Mouse (Mus musculus): ENCODE measurements around the gene Cryga. TPM values are rescaled to one million over a fixed set of nuclear protein-coding genes. Genes with fewer than 3 reads are reported as not detected.

The Cryga gene
- polyA plus RNA-seq, 1 experiment from 2014 or later: not detected

Other genes starting within 250 kb of the Cryga start
- gene Plekhm3, start 146.5 kb downstream of the Cryga start, polyA plus RNA-seq (2014; fragmentation: Nextera tagmentation; extraction: Ambion mirVana): 3.8 and 5.6 TPM in 2 replicates
- gene Akr1cl, start 70.6 kb downstream of the Cryga start, polyA plus RNA-seq (2014; fragmentation: Nextera tagmentation; extraction: Ambion mirVana): 0.23 TPM in 1 of 2 replicates, not detected in the other
- not detected in 2 replicates for gene Cryge, start 52.2 kb downstream of the Cryga start, polyA plus RNA-seq (2014; fragmentation: Nextera tagmentation; extraction: Ambion mirVana)
- gene Crygd, start 39.9 kb downstream of the Cryga start, polyA plus RNA-seq (2014; fragmentation: Nextera tagmentation; extraction: Ambion mirVana): not detected in 2 replicates
- gene Crygc, start 29.7 kb downstream of the Cryga start, polyA plus RNA-seq (2014; fragmentation: Nextera tagmentation; extraction: Ambion mirVana): not detected in 2 replicates
- not detected in 2 replicates for gene Crygb, start 21.1 kb downstream of the Cryga start, polyA plus RNA-seq (2014; fragmentation: Nextera tagmentation; extraction: Ambion mirVana)
- not detected in 2 replicates for gene Gm28845, start 16.2 kb upstream of the Cryga start, polyA plus RNA-seq (2014; fragmentation: Nextera tagmentation; extraction: Ambion mirVana)
- 0.32 and 0.49 TPM in 2 replicates for gene D630023F18Rik, start 19.8 kb upstream of the Cryga start, polyA plus RNA-seq (2014; fragmentation: Nextera tagmentation; extraction: Ambion mirVana)
- gene Idh1, start 83.1 kb upstream of the Cryga start, polyA plus RNA-seq (2014; fragmentation: Nextera tagmentation; extraction: Ambion mirVana): 106 and 118 TPM in 2 replicates
- gene Pikfyve, start 83.3 kb upstream of the Cryga start, polyA plus RNA-seq (2014; fragmentation: Nextera tagmentation; extraction: Ambion mirVana): 9.8 and 10.7 TPM in 2 replicates
- gene Pth2r, start 178.7 kb upstream of the Cryga start, polyA plus RNA-seq (2014; fragmentation: Nextera tagmentation; extraction: Ambion mirVana): not detected in 2 replicates